Mouse (Mus musculus): Measurements from ENCODE around the gene Olfr1028. TPM values are rescaled to one million over a fixed set of nuclear protein-coding genes. Genes with fewer than 3 reads are reported as not detected.

Olfr1028 gene
- not detected for polyA plus RNA-seq (2014; fragmentation: Illumina TruSeq; extraction: RNeasy Lipid Tissue Mini Kit (QIAGEN cat#74804); ENCODE audit: insufficient read depth, low read depth, low replicate concordance)

DNA sequence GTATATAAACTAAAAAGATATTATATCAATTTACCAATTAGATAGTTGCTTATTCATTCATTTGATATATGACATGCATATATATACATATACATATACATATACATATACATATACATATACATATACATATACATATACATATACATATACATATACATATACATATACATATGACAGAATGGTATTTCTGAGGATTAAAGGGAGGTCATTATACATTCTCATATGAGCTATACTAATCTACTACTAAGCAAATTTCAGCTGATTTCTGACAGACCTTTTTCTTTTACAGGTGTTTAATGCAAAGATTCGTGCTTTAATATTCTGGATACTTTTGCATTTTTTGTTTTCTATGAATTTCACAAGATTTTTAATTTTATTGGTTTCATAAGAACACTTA, at the start of gene Olfr1028:
Gene Olfr1028 (plus strand): TSS at position 301 of the 400 bp plus-strand sequence.

DNA sequence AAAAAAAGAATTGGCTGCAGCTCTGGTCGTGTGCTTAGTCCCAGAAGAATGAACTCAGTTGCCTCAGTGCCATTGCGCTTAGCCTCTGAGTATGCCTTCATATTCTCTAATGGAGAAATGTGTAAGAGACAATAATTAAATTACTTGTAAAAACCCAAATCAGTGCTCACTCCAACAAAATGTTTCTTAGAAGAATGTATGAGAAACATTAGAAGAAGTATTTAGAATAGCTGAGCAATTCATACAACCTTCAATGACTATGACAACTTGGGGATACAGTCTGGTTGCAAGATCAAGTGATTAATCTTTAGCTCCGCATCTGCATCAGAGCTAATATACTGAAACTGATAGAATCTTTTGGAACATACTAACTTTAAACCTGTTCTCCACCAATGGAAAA, 45.3 kb upstream of the Olfr1028 start, which contains the start of gene Olfr1024:
Gene Olfr1024 (minus strand): TSS at position 101 of the 400 bp plus-strand sequence.

DNA sequence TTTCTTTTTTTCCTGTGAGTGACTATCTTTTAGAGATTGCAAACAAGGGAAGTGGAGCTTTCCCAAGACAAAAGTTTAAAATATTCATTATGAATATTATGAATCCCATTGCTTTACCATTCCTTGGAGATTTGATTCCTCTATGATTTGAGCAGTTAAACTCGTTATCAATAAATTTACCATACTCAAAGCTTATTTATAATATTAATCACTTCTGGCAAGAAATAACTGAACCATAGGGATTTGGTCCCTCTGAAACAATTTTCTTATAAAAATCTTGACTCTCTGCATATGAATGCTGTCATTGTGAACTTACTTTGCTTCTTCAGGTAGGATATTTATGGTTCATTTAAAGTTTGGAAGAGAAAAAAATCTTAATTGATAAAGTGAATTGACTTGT, 35.3 kb upstream of the Olfr1028 start, which contains the start of gene Olfr1025-ps1:
Gene Olfr1025-ps1 (plus strand): TSS at position 301 of the 400 bp plus-strand sequence.

DNA sequence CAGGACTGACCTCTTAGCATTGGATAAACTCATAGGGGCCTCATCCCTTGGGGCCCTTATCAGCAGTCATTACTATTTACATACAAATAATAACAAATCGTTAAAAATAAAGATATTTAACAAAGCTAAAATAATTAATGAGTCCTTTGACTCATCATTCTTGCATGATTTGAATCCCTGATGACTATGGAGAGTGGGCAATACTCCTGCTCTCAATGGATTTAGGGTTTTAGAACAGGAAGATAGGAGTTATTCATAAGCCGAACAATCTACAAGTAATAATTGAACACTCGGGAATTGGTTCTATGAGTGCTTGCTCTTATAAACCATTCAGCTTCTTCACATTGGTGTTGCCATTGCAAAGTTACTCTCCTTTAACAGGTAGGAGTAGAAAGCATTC, 29.0 kb upstream of the Olfr1028 start, which contains the start of gene Olfr1026:
Gene Olfr1026 (plus strand): TSS at position 301 of the 400 bp plus-strand sequence.

DNA sequence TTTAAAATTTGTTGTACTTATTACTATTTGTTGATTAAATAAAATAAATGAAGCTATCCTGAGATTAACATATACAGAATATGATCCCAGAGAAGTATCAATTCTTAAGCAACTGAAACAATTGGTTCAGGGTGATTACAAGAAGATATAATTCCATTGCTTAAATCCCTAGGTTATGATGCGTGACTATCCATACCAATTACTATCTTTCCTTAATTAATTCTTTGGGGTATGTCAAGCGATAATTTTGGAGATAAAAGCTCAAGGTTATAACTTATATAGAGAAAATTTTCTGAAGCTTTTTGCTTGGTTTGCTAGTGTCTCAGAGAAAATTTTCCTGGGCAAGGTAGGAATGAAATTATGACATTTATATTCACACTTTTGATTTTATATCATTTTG, 23.4 kb downstream of the Olfr1028 start, which contains the start of gene Olfr1029:
Gene Olfr1029 (plus strand): TSS at position 301 of the 400 bp plus-strand sequence.

DNA sequence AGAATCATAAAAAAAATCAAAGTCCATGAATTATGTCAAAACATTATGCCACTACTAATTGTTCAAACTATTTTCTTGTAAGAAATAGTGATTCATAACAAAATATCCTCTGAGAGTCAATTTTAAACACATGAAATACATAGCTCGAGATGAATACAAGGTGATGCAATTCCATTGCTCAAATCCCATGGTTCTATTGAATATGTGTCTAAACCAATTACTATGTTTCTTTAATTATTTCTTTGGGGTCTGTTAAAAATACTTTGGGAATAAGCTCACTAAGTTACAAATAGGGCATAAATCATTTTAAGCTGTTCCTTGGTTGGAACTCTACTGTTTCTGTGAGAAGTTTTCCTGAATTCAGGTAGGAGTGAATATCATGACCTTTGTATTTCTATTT, 28.7 kb downstream of the Olfr1028 start, which contains the start of gene Olfr1030:
Gene Olfr1030 (plus strand): TSS at position 301 of the 400 bp plus-strand sequence.

DNA sequence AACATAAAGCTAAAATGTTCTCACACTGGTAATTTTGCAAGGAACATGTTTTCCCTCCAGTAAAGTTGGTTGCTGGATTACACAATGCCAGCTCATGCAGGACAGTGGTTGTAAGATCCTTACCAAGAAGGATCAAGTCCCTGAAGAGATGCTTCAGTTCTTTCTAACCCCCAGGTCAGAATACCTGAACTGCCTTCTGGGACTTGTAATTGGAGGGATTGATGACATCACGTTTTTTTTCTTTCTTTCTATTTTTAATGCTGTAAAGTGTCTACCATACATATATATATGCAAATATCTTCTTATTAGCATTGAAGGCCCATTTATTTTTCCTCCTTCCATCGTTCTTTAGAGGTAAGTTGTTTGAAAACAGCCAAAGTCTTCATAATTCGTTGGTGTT, 39.8 kb downstream of the Olfr1028 start, which contains the start of gene Olfr1031:
Gene Olfr1031 (plus strand): TSS at position 301 of the 400 bp plus-strand sequence.

Other genes starting within 250 kb of the Olfr1028 start
- gene Olfr1009, start 235.0 kb upstream of the Olfr1028 start, polyA plus RNA-seq (2014; fragmentation: Illumina TruSeq; extraction: RNeasy Lipid Tissue Mini Kit (QIAGEN cat#74804); ENCODE audit: insufficient read depth, low read depth, low replicate concordance): not detected
- gene Olfr1012, start 187.7 kb upstream of the Olfr1028 start, polyA plus RNA-seq (2014; fragmentation: Illumina TruSeq; extraction: RNeasy Lipid Tissue Mini Kit (QIAGEN cat#74804); ENCODE audit: insufficient read depth, low read depth, low replicate concordance): not detected
- not detected for gene Olfr1013, start 183.3 kb upstream of the Olfr1028 start, polyA plus RNA-seq (2014; fragmentation: Illumina TruSeq; extraction: RNeasy Lipid Tissue Mini Kit (QIAGEN cat#74804); ENCODE audit: insufficient read depth, low read depth, low replicate concordance)
- not detected for gene Olfr1014, start 177.7 kb upstream of the Olfr1028 start, polyA plus RNA-seq (2014; fragmentation: Illumina TruSeq; extraction: RNeasy Lipid Tissue Mini Kit (QIAGEN cat#74804); ENCODE audit: insufficient read depth, low read depth, low replicate concordance)
- not detected for gene Olfr1015, start 168.4 kb upstream of the Olfr1028 start, polyA plus RNA-seq (2014; fragmentation: Illumina TruSeq; extraction: RNeasy Lipid Tissue Mini Kit (QIAGEN cat#74804); ENCODE audit: insufficient read depth, low read depth, low replicate concordance)
- gene Olfr1016, start 147.9 kb upstream of the Olfr1028 start, polyA plus RNA-seq (2014; fragmentation: Illumina TruSeq; extraction: RNeasy Lipid Tissue Mini Kit (QIAGEN cat#74804); ENCODE audit: insufficient read depth, low read depth, low replicate concordance): not detected
- gene Olfr1018, start 132.0 kb upstream of the Olfr1028 start, polyA plus RNA-seq (2014; fragmentation: Illumina TruSeq; extraction: RNeasy Lipid Tissue Mini Kit (QIAGEN cat#74804); ENCODE audit: insufficient read depth, low read depth, low replicate concordance): not detected
- gene Olfr1019, start 105.0 kb upstream of the Olfr1028 start, polyA plus RNA-seq (2014; fragmentation: Illumina TruSeq; extraction: RNeasy Lipid Tissue Mini Kit (QIAGEN cat#74804); ENCODE audit: insufficient read depth, low read depth, low replicate concordance): not detected
- gene Olfr1020, start 103.4 kb upstream of the Olfr1028 start, polyA plus RNA-seq (2014; fragmentation: Illumina TruSeq; extraction: RNeasy Lipid Tissue Mini Kit (QIAGEN cat#74804); ENCODE audit: insufficient read depth, low read depth, low replicate concordance): not detected
- gene Olfr1022, start 81.8 kb upstream of the Olfr1028 start, polyA plus RNA-seq (2014; fragmentation: Illumina TruSeq; extraction: RNeasy Lipid Tissue Mini Kit (QIAGEN cat#74804); ENCODE audit: insufficient read depth, low read depth, low replicate concordance): not detected
- not detected for gene Olfr1023, start 64.8 kb upstream of the Olfr1028 start, polyA plus RNA-seq (2014; fragmentation: Illumina TruSeq; extraction: RNeasy Lipid Tissue Mini Kit (QIAGEN cat#74804); ENCODE audit: insufficient read depth, low read depth, low replicate concordance)
- gene Olfr1024, start 45.4 kb upstream of the Olfr1028 start, polyA plus RNA-seq (2014; fragmentation: Illumina TruSeq; extraction: RNeasy Lipid Tissue Mini Kit (QIAGEN cat#74804); ENCODE audit: insufficient read depth, low read depth, low replicate concordance): not detected
- not detected for gene Olfr1025-ps1, start 35.2 kb upstream of the Olfr1028 start, polyA plus RNA-seq (2014; fragmentation: Illumina TruSeq; extraction: RNeasy Lipid Tissue Mini Kit (QIAGEN cat#74804); ENCODE audit: insufficient read depth, low read depth, low replicate concordance)
- not detected for gene Olfr1026, start 28.9 kb upstream of the Olfr1028 start, polyA plus RNA-seq (2014; fragmentation: Illumina TruSeq; extraction: RNeasy Lipid Tissue Mini Kit (QIAGEN cat#74804); ENCODE audit: insufficient read depth, low read depth, low replicate concordance)
- gene Olfr1029, start 23.5 kb downstream of the Olfr1028 start, polyA plus RNA-seq (2014; fragmentation: Illumina TruSeq; extraction: RNeasy Lipid Tissue Mini Kit (QIAGEN cat#74804); ENCODE audit: insufficient read depth, low read depth, low replicate concordance): not detected
- gene Olfr1030, start 28.8 kb downstream of the Olfr1028 start, polyA plus RNA-seq (2014; fragmentation: Illumina TruSeq; extraction: RNeasy Lipid Tissue Mini Kit (QIAGEN cat#74804); ENCODE audit: insufficient read depth, low read depth, low replicate concordance): not detected
- not detected for gene Olfr1031, start 39.9 kb downstream of the Olfr1028 start, polyA plus RNA-seq (2014; fragmentation: Illumina TruSeq; extraction: RNeasy Lipid Tissue Mini Kit (QIAGEN cat#74804); ENCODE audit: insufficient read depth, low read depth, low replicate concordance)
- not detected for gene Olfr1032, start 55.1 kb downstream of the Olfr1028 start, polyA plus RNA-seq (2014; fragmentation: Illumina TruSeq; extraction: RNeasy Lipid Tissue Mini Kit (QIAGEN cat#74804); ENCODE audit: insufficient read depth, low read depth, low replicate concordance)
- 3.4 TPM for gene Olfr1033, start 70.2 kb downstream of the Olfr1028 start, polyA plus RNA-seq (2014; fragmentation: Illumina TruSeq; extraction: RNeasy Lipid Tissue Mini Kit (QIAGEN cat#74804); ENCODE audit: insufficient read depth, low read depth, low replicate concordance)
- 0.06 TPM for gene Olfr1034, start 95.4 kb downstream of the Olfr1028 start, polyA plus RNA-seq (2014; fragmentation: Illumina TruSeq; extraction: RNeasy Lipid Tissue Mini Kit (QIAGEN cat#74804); ENCODE audit: insufficient read depth, low read depth, low replicate concordance)
- gene Olfr1036, start 123.6 kb downstream of the Olfr1028 start, polyA plus RNA-seq (2014; fragmentation: Illumina TruSeq; extraction: RNeasy Lipid Tissue Mini Kit (QIAGEN cat#74804); ENCODE audit: insufficient read depth, low read depth, low replicate concordance): not detected
- not detected for gene Olfr1037, start 136.9 kb downstream of the Olfr1028 start, polyA plus RNA-seq (2014; fragmentation: Illumina TruSeq; extraction: RNeasy Lipid Tissue Mini Kit (QIAGEN cat#74804); ENCODE audit: insufficient read depth, low read depth, low replicate concordance)
- not detected for gene Olfr1039, start 185.5 kb downstream of the Olfr1028 start, polyA plus RNA-seq (2014; fragmentation: Illumina TruSeq; extraction: RNeasy Lipid Tissue Mini Kit (QIAGEN cat#74804); ENCODE audit: insufficient read depth, low read depth, low replicate concordance)
- not detected for gene Olfr1040, start 196.3 kb downstream of the Olfr1028 start, polyA plus RNA-seq (2014; fragmentation: Illumina TruSeq; extraction: RNeasy Lipid Tissue Mini Kit (QIAGEN cat#74804); ENCODE audit: insufficient read depth, low read depth, low replicate concordance)
- gene Olfr1042, start 211.4 kb downstream of the Olfr1028 start, polyA plus RNA-seq (2014; fragmentation: Illumina TruSeq; extraction: RNeasy Lipid Tissue Mini Kit (QIAGEN cat#74804); ENCODE audit: insufficient read depth, low read depth, low replicate concordance): not detected
- not detected for gene Olfr1043, start 217.1 kb downstream of the Olfr1028 start, polyA plus RNA-seq (2014; fragmentation: Illumina TruSeq; extraction: RNeasy Lipid Tissue Mini Kit (QIAGEN cat#74804); ENCODE audit: insufficient read depth, low read depth, low replicate concordance)
- gene Olfr1044, start 227.4 kb downstream of the Olfr1028 start, polyA plus RNA-seq (2014; fragmentation: Illumina TruSeq; extraction: RNeasy Lipid Tissue Mini Kit (QIAGEN cat#74804); ENCODE audit: insufficient read depth, low read depth, low replicate concordance): not detected
- not detected for gene Olfr52, start 235.2 kb downstream of the Olfr1028 start, polyA plus RNA-seq (2014; fragmentation: Illumina TruSeq; extraction: RNeasy Lipid Tissue Mini Kit (QIAGEN cat#74804); ENCODE audit: insufficient read depth, low read depth, low replicate concordance)

Data from lung, adult 10 weeks (tissue).